Mouse (Mus musculus): ENCODE results near the gene Nhp2.

Nhp2 gene

GRCm38 (mm10) chr11:51619409-51620060 is at the start of gene Nhp2:
Gene Nhp2 (plus strand): TSS chr11:51619735.
- DNase-seq (ENCODE audit: low spot score in 2 of 2) = peak; percentile 80 to 93

- peak in 1 of 2 experiments; percentile 29 for DNase-seq (ENCODE audit: low spot score in 2 of 2)
Observed at GRCm38 (mm10) chr11:51576454-51576853, 43.1 kb upstream of the Nhp2 start.

GRCm38 (mm10) chr11:51577587-51577986 is 41.9 kb upstream of the Nhp2 start:
- DNase-seq (ENCODE audit: low spot score in 2 of 2) = no peak

GRCm38 (mm10) chr11:51579024-51579423 is 40.5 kb upstream of the Nhp2 start:
- DNase-seq (ENCODE audit: low spot score in 2 of 2) = no peak

GRCm38 (mm10) chr11:51582713-51583112 is 36.8 kb upstream of the Nhp2 start:
- peak; percentile 55 to 74 for DNase-seq (ENCODE audit: low spot score in 2 of 2)

- DNase-seq (ENCODE audit: low spot score in 2 of 2) = no peak
Observed at GRCm38 (mm10) chr11:51584057-51584430, 35.5 kb upstream of the Nhp2 start.

- peak; percentile 80 to 95 for DNase-seq (ENCODE audit: low spot score in 2 of 2)
Observed at GRCm38 (mm10) chr11:51584431-51585248, 34.9 kb upstream of the Nhp2 start, which contains the start of gene Phykpl. Gene Phykpl (plus strand): TSS chr11:51584757.

- DNase-seq (ENCODE audit: low spot score in 2 of 2) = no peak
Observed at GRCm38 (mm10) chr11:51585608-51586252, 33.8 kb upstream of the Nhp2 start.

- no peak for DNase-seq (ENCODE audit: low spot score in 2 of 2)
Observed at GRCm38 (mm10) chr11:51586411-51586810, 33.1 kb upstream of the Nhp2 start.

- no peak for DNase-seq (ENCODE audit: low spot score in 2 of 2)
Observed at GRCm38 (mm10) chr11:51587059-51587458, 32.5 kb upstream of the Nhp2 start.

- no peak for DNase-seq (ENCODE audit: low spot score in 2 of 2)
Observed at GRCm38 (mm10) chr11:51588833-51589232, 30.7 kb upstream of the Nhp2 start.

GRCm38 (mm10) chr11:51590002-51590401 is 29.5 kb upstream of the Nhp2 start:
- no peak for DNase-seq (ENCODE audit: low spot score in 2 of 2)

GRCm38 (mm10) chr11:51591168-51591567 is 28.4 kb upstream of the Nhp2 start:
- no peak for DNase-seq (ENCODE audit: low spot score in 2 of 2)

- DNase-seq (ENCODE audit: low spot score in 2 of 2) = no peak
Observed at GRCm38 (mm10) chr11:51591915-51592314, 27.6 kb upstream of the Nhp2 start.

GRCm38 (mm10) chr11:51593368-51593767 is 26.2 kb upstream of the Nhp2 start:
- DNase-seq (ENCODE audit: low spot score in 2 of 2) = no peak

- no peak for DNase-seq (ENCODE audit: low spot score in 2 of 2)
Observed at GRCm38 (mm10) chr11:51593849-51594248, 25.7 kb upstream of the Nhp2 start.

- no peak for DNase-seq (ENCODE audit: low spot score in 2 of 2)
Observed at GRCm38 (mm10) chr11:51594715-51595350, 24.7 kb upstream of the Nhp2 start.

- DNase-seq (ENCODE audit: low spot score in 2 of 2) = no peak
Observed at GRCm38 (mm10) chr11:51595459-51596083, 24.0 kb upstream of the Nhp2 start.

- no peak for DNase-seq (ENCODE audit: low spot score in 2 of 2)
Observed at GRCm38 (mm10) chr11:51597553-51597952, 22.0 kb upstream of the Nhp2 start.

- no peak for DNase-seq (ENCODE audit: low spot score in 2 of 2)
Observed at GRCm38 (mm10) chr11:51602253-51602652, 17.3 kb upstream of the Nhp2 start.

- peak; percentile 52 to 78 for DNase-seq (ENCODE audit: low spot score in 2 of 2)
Observed at GRCm38 (mm10) chr11:51605602-51606446, 13.7 kb upstream of the Nhp2 start.

Data from cerebellum, postnatal 4 days (tissue).